Mouse (Mus musculus): ENCODE data around the gene Msgn1.

Msgn1 gene

GRCm38 (mm10) chr12:11209636-11210035 lies 864 bp upstream of the Msgn1 start:
- Histone ChIP-seq H3K4me3 (replicated peaks; ENCODE audit: low read length) (no peak overlapping the region), H3K36me3 (ENCODE audit: insufficient read depth, low read length) (no peaks in the 10 kb centered on the region), H3K27me3 (ENCODE audit: insufficient read depth, low read length) (peaks cover 19% of the 10 kb centered on the region), H3K9me3 (ENCODE audit: low read length) (no peaks in the 10 kb centered on the region), H3K4me1 (replicated peaks; ENCODE audit: low read depth, low read length) (peaks cover 21% of the 10 kb centered on the region)
- no peak for TF ChIP-seq POU5F1 (IDR thresholded peaks at IDR 0.05; ENCODE audit: borderline replicate concordance, low read length)
- TF ChIP-seq CTCF (conservative IDR thresholded peaks at IDR 0.05; ENCODE audit: low read length) = no peak
- TF ChIP-seq NANOG (IDR thresholded peaks at IDR 0.05; ENCODE audit: borderline replicate concordance, low read length) = no peak

- Histone ChIP-seq H3K4me3 (replicated peaks; ENCODE audit: low read length) (no peak overlapping the region), H3K36me3 (ENCODE audit: insufficient read depth, low read length) (no peaks in the 10 kb centered on the region), H3K27me3 (ENCODE audit: insufficient read depth, low read length) (peaks cover 20% of the 10 kb centered on the region), H3K4me1 (replicated peaks; ENCODE audit: low read depth, low read length) (peaks cover 29% of the 10 kb centered on the region), H3K9me3 (ENCODE audit: low read length) (no peaks in the 10 kb centered on the region)
- TF ChIP-seq NANOG (IDR thresholded peaks at IDR 0.05; ENCODE audit: borderline replicate concordance, low read length) = no peak
- TF ChIP-seq CTCF (conservative IDR thresholded peaks at IDR 0.05; ENCODE audit: low read length) = no peak
- no peak for TF ChIP-seq POU5F1 (IDR thresholded peaks at IDR 0.05; ENCODE audit: borderline replicate concordance, low read length)
These were observed 2.5 kb downstream of the Msgn1 start for GRCm38 (mm10) chr12:11206321-11206720.

GRCm38 (mm10) chr12:11203694-11204665 lies 4.8 kb downstream of the Msgn1 start:
- no peaks in the 10 kb centered on the region for H3K9me3 ChIP-seq (ENCODE audit: low read length)
- TF ChIP-seq POU5F1 (IDR thresholded peaks at IDR 0.05; ENCODE audit: borderline replicate concordance, low read length) (no peak), CTCF (conservative IDR thresholded peaks at IDR 0.05; ENCODE audit: low read length) (no peak), NANOG (IDR thresholded peaks at IDR 0.05; ENCODE audit: borderline replicate concordance, low read length) (no peak)
- no peak overlapping the region for H3K4me3 ChIP-seq (replicated peaks; ENCODE audit: low read length)
- H3K27me3 ChIP-seq (ENCODE audit: insufficient read depth, low read length) = peaks cover 17% of the 10 kb centered on the region
- peaks cover 36% of the 10 kb centered on the region for H3K4me1 ChIP-seq (replicated peaks; ENCODE audit: low read depth, low read length)
- no peaks in the 10 kb centered on the region for H3K36me3 ChIP-seq (ENCODE audit: insufficient read depth, low read length)

GRCm38 (mm10) chr12:11202476-11202875 lies 6.3 kb downstream of the Msgn1 start:
- Histone ChIP-seq H3K4me3 (replicated peaks; ENCODE audit: low read length) (no peak overlapping the region), H3K4me1 (replicated peaks; ENCODE audit: low read depth, low read length) (peaks cover 39% of the 10 kb centered on the region), H3K36me3 (ENCODE audit: insufficient read depth, low read length) (no peaks in the 10 kb centered on the region), H3K27me3 (ENCODE audit: insufficient read depth, low read length) (0 out of 2 replicates have a peak, but pooled peaks cover 8% of the 10 kb centered on the region), H3K9me3 (ENCODE audit: low read length) (no peaks in the 10 kb centered on the region)
- TF ChIP-seq CTCF (conservative IDR thresholded peaks at IDR 0.05; ENCODE audit: low read length) = no peak
- TF ChIP-seq POU5F1 (IDR thresholded peaks at IDR 0.05; ENCODE audit: borderline replicate concordance, low read length) = no peak
- TF ChIP-seq NANOG (IDR thresholded peaks at IDR 0.05; ENCODE audit: borderline replicate concordance, low read length) = no peak

- Histone ChIP-seq H3K4me1 (replicated peaks; ENCODE audit: low read depth, low read length) (peaks cover 53% of the 10 kb centered on the region), H3K4me3 (replicated peaks; ENCODE audit: low read length) (no peak overlapping the region), H3K36me3 (ENCODE audit: insufficient read depth, low read length) (no peaks in the 10 kb centered on the region), H3K27me3 (ENCODE audit: insufficient read depth, low read length) (0 out of 2 replicates have a peak, but pooled peaks cover 8% of the 10 kb centered on the region), H3K9me3 (ENCODE audit: low read length) (no peaks in the 10 kb centered on the region)
- TF ChIP-seq POU5F1 (IDR thresholded peaks at IDR 0.05; ENCODE audit: borderline replicate concordance, low read length) (no peak), CTCF (conservative IDR thresholded peaks at IDR 0.05; ENCODE audit: low read length) (no peak), NANOG (IDR thresholded peaks at IDR 0.05; ENCODE audit: borderline replicate concordance, low read length) (no peak)
These were observed 8.1 kb downstream of the Msgn1 start for GRCm38 (mm10) chr12:11200711-11201110.

GRCm38 (mm10) chr12:11198551-11198950 lies 10.2 kb downstream of the Msgn1 start:
- Histone ChIP-seq H3K9me3 (ENCODE audit: low read length) (no peaks in the 10 kb centered on the region), H3K27me3 (ENCODE audit: insufficient read depth, low read length) (0 out of 2 replicates have a peak, but pooled peaks cover 8% of the 10 kb centered on the region), H3K4me3 (replicated peaks; ENCODE audit: low read length) (no peak overlapping the region), H3K4me1 (replicated peaks; ENCODE audit: low read depth, low read length) (peaks cover 44% of the 10 kb centered on the region), H3K36me3 (ENCODE audit: insufficient read depth, low read length) (no peaks in the 10 kb centered on the region)
- TF ChIP-seq POU5F1 (IDR thresholded peaks at IDR 0.05; ENCODE audit: borderline replicate concordance, low read length) (no peak), NANOG (IDR thresholded peaks at IDR 0.05; ENCODE audit: borderline replicate concordance, low read length) (peak; percentile 46; the same call in 1 of the 2 replicates)

- H3K4me3 ChIP-seq (replicated peaks; ENCODE audit: low read length) = no peak overlapping the region
- TF ChIP-seq CTCF (conservative IDR thresholded peaks at IDR 0.05; ENCODE audit: low read length) (no peak), NANOG (IDR thresholded peaks at IDR 0.05; ENCODE audit: borderline replicate concordance, low read length) (no peak), POU5F1 (IDR thresholded peaks at IDR 0.05; ENCODE audit: borderline replicate concordance, low read length) (no peak)
- H3K4me1 ChIP-seq (replicated peaks; ENCODE audit: low read depth, low read length) = peaks cover 40% of the 10 kb centered on the region
- no peaks in the 10 kb centered on the region for H3K36me3 ChIP-seq (ENCODE audit: insufficient read depth, low read length)
- no peaks in the 10 kb centered on the region for H3K9me3 ChIP-seq (ENCODE audit: low read length)
- H3K27me3 ChIP-seq (ENCODE audit: insufficient read depth, low read length) = 0 out of 2 replicates have a peak, but pooled peaks cover 8% of the 10 kb centered on the region
These were observed 10.7 kb downstream of the Msgn1 start for GRCm38 (mm10) chr12:11198026-11198425.

GRCm38 (mm10) chr12:11196830-11197229 lies 11.9 kb downstream of the Msgn1 start:
- Histone ChIP-seq H3K4me1 (replicated peaks; ENCODE audit: low read depth, low read length) (peaks cover 40% of the 10 kb centered on the region), H3K4me3 (replicated peaks; ENCODE audit: low read length) (no peak overlapping the region), H3K9me3 (ENCODE audit: low read length) (no peaks in the 10 kb centered on the region), H3K27me3 (ENCODE audit: insufficient read depth, low read length) (0 out of 2 replicates have a peak, but pooled peaks cover 8% of the 10 kb centered on the region), H3K36me3 (ENCODE audit: insufficient read depth, low read length) (no peaks in the 10 kb centered on the region)
- TF ChIP-seq CTCF (conservative IDR thresholded peaks at IDR 0.05; ENCODE audit: low read length) (no peak), NANOG (IDR thresholded peaks at IDR 0.05; ENCODE audit: borderline replicate concordance, low read length) (no peak), POU5F1 (IDR thresholded peaks at IDR 0.05; ENCODE audit: borderline replicate concordance, low read length) (no peak)

Measured in E14TG2a.4 (cell line).